Mouse (Mus musculus) intestine, embryonic 16.5 days (tissue): ENCODE measurements around the gene B3gnt9. TPM values are rescaled to one million over a fixed set of nuclear protein-coding genes. Genes with fewer than 3 reads are reported as not detected.
"Not testable (repeated sequence)": the region's sequence is repeated elsewhere in the genome, so short reads cannot be mapped to it uniquely, and the experiment has no call there.

ENCODE experiments used
- ATAC-seq: fragments of 200-750 bp; cut with Nextera tagmentation; 2 replicates; pipeline ENCODE4 v1.8.0; 2017; ENCODE audit warnings: moderate TSS enrichment, moderate library complexity
- H3K27ac ChIP-seq: fragments of 300-500 bp; sonication (generic); 2 replicates; pipeline ENCODE4 v1.5.1; 2014; ENCODE audit warnings: mild to moderate bottlenecking, low read length
- H3K27me3 ChIP-seq: fragments of 300-500 bp; sonication (generic); replicated peaks from 2 replicates; pipeline ENCODE4 v1.6.1; 2014; ENCODE audit warnings: low read length, control low read depth, mixed read lengths; ENCODE audit not compliant: control insufficient read depth, insufficient read depth
- H3K36me3 ChIP-seq: fragments of 300-500 bp; sonication (generic); 2 replicates; pipeline ENCODE4 v1.6.1; 2014; ENCODE audit warnings: low read length, control low read depth; ENCODE audit not compliant: control insufficient read depth, insufficient read depth
- H3K4me1 ChIP-seq: fragments of 300-500 bp; sonication (generic); 2 replicates; pipeline ENCODE4 v1.6.1; 2014; ENCODE audit warnings: low read length, control low read depth, mixed read lengths; ENCODE audit not compliant: control insufficient read depth, insufficient read depth
- H3K4me2 ChIP-seq: fragments of 300-500 bp; sonication (generic); 2 replicates; pipeline ENCODE4 v1.6.1; 2014; ENCODE audit warnings: low read depth, low read length, control low read depth
- H3K4me3 ChIP-seq: fragments of 300-500 bp; sonication (generic); 2 replicates; pipeline ENCODE4 v1.5.1; 2014; ENCODE audit warnings: mild to moderate bottlenecking, low read length
- H3K9ac ChIP-seq: fragments of 300-500 bp; sonication (generic); 2 replicates; pipeline ENCODE4 v1.6.1; 2014; ENCODE audit warnings: low read depth, low read length
- H3K9me3 ChIP-seq: fragments of 300-500 bp; sonication (generic); 2 replicates; pipeline ENCODE4 v1.6.1; 2016; ENCODE audit warnings: low read length, control low read depth; ENCODE audit not compliant: control insufficient read depth
- WGBS: fragments of 180-500 bp; shearing (Covaris S2); extraction: QIAGEN DNeasy Blood & Tissue Kit; methylation state at CpG from one replicate; pipeline ENCODE4 v1.1.7; 2014; 5-methylcytosine and 5-hydroxymethylcytosine counted together
- polyA plus RNA-seq: library from polyadenylated mRNA; unstranded; fragments of >200 nt; fragmentation: Nextera tagmentation; extraction: Ambion mirVana; gene quantifications from 2 replicates; pipeline ENCODE4 v1.2.1, GENCODE M21; 2015

Gene B3gnt9
- polyA plus RNA-seq, 1 experiment from 2014 or later = 16.2 TPM

DNA sequence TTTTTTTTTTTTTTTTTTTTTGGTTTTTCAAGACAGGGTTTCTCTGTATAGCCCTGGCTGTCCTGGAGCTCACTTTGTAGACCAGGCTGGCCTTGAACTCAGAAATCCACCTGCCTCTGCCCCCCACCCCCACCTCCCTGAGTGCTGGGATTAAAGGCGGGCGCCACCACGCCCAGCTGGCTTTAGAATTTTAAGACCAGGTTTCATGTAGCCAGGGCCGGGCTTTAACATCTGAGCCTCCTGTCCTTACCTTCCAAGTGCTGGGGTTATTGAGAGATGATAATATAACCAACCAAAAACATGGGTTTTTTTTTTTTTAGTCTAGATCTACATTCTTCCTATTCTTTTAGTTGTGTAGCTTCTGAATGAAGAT is 22.6 kb downstream of the B3gnt9 start:
- not testable (repeated sequence) for H3K27me3 ChIP-seq, H3K4me1 ChIP-seq, H3K4me3 ChIP-seq, H3K9ac ChIP-seq, H3K27ac ChIP-seq, H3K9me3 ChIP-seq, ATAC-seq, H3K36me3 ChIP-seq, H3K4me2 ChIP-seq
- 90% methylated on average over 4 of the region's 4 CpGs for WGBS

DNA sequence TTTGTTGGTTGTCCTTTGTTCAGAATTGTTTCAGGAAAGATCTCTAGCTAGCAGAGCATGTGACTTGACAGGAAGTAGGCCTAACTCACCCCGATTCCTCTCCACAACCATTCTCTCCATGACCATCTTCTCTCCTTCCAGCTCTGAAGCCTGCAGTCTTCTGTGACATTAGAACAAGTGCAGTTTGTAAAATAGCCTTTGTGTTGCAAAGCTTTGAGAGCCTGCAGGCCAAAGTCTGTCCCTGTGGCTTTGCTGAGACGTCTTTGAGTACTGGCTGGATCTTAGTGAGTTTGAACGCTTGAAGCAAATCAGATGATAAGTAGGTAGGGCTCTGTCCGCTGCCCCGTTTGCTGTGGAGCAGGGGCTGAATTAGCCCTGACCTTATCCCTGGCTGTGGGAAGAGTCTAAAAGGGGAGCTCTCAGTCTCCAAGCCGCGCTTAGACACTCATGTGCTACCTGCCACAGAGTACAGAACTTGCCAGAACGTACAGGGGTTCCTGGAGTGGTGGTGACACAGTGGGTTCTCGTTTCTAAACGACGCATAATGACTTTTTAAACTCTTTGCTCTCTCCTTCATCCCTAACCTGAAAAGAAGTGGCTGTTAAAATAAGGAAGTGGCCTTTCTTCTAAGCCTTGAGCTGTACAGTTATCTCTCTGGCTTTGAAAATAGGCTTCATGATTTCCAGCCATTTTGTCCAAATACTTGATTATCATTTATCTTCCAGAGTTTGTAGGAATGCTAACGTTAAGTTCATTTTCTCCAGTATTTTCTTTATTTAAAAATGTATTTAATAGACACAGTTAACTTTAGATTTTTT is 23.2 kb downstream of the B3gnt9 start:
- Histone ChIP-seq H3K4me3 (no peak overlapping the region), H3K9ac (no peak overlapping the region), H3K9me3 (no peaks in the 10 kb centered on the region), H3K27me3 (no peaks in the 10 kb centered on the region), H3K4me1 (peaks cover 5% of the 10 kb centered on the region; the same call in 1 of the 2 replicates), H3K27ac (no peak overlapping the region; the same call in 1 of the 2 replicates), H3K36me3 (peaks cover 8% of the 10 kb centered on the region; the same call in 1 of the 2 replicates), H3K4me2 (no peak overlapping the region)
- ATAC-seq = no peak
- WGBS = 79% methylated on average over 12 of the region's 12 CpGs

DNA sequence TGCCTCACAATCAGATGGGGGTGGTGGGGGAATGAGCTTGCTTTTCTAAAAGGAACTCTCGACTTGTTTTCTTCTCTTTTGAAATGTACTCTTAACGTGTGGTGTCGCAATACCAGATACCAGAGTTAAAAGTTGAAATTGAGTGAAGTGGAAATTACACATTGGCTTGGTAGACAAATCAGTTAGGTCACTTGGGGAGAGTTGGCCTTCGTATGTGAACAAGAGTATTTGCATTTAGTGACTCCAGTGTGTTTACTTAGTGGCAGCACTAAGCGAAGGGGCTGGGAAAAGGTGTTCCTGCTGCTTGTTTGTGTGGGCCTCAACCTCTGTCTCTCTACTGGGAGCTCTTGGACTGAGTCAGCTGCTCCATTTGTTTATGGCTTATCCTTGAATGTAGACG is 29.0 kb downstream of the B3gnt9 start:
- no peaks in the 10 kb centered on the region for H3K9me3 ChIP-seq
- no peaks in the 10 kb centered on the region for H3K27me3 ChIP-seq
- 0 out of 2 replicates have a peak overlapping the region, but pooled peaks have one; percentile 93 for H3K27ac ChIP-seq
- peak overlapping the region; percentile 79 for H3K4me2 ChIP-seq
- no peaks in the 10 kb centered on the region for H3K36me3 ChIP-seq
- peak overlapping the region; percentile 97 for H3K4me3 ChIP-seq
- H3K9ac ChIP-seq = peak overlapping the region; percentile 93
- peak; percentile 43 for ATAC-seq
- 15% methylated on average over 6 of the region's 6 CpGs for WGBS
- H3K4me1 ChIP-seq = peaks cover 14% of the 10 kb centered on the region

GRCm38 (mm10) chr8:105225272-105225593 is 29.7 kb downstream of the B3gnt9 start:
- Histone ChIP-seq H3K9me3 (no peaks in the 10 kb centered on the region), H3K4me1 (peaks cover 14% of the 10 kb centered on the region), H3K36me3 (no peaks in the 10 kb centered on the region), H3K27me3 (no peaks in the 10 kb centered on the region), H3K27ac (peak overlapping the region; percentile 93), H3K9ac (peak overlapping the region; percentile 93), H3K4me3 (peak overlapping the region; percentile 97), H3K4me2 (peak overlapping the region; percentile 79)
- no peak for ATAC-seq
- under 1% methylated on average over 27 of the region's 27 CpGs for WGBS

- peak; percentile 97 for ATAC-seq
- no peaks in the 10 kb centered on the region for H3K36me3 ChIP-seq
- H3K27ac ChIP-seq = peak within 1 kb of the TSS; percentile 93
- no peaks in the 10 kb centered on the region for H3K27me3 ChIP-seq
- peak within 1 kb of the TSS; percentile 93 for H3K9ac ChIP-seq
- peaks cover 14% of the 10 kb centered on the region for H3K4me1 ChIP-seq
- WGBS = 2% methylated on average over 34 of the region's 34 CpGs
- H3K4me2 ChIP-seq = peak within 1 kb of the TSS; percentile 79
- H3K4me3 ChIP-seq = peak within 1 kb of the TSS; percentile 97
- H3K9me3 ChIP-seq = no peaks in the 10 kb centered on the region
Measured at GRCm38 (mm10) chr8:105224413-105225271, 30.3 kb downstream of the B3gnt9 start, which contains the start of gene D230025D16Rik. D230025D16Rik (plus strand) TSS chr8:105225145.

- 76% methylated on average over 7 of the region's 7 CpGs for WGBS
- ATAC-seq = no peak
- no peak overlapping the region for H3K4me2 ChIP-seq
Measured at GRCm38 (mm10) chr8:105223850-105224249, 31.1 kb downstream of the B3gnt9 start.

GRCm38 (mm10) chr8:105217926-105218522 is 36.9 kb downstream of the B3gnt9 start:
- peak; percentile 11; the same call in 1 of the 2 replicates for ATAC-seq
- Histone ChIP-seq H3K36me3 (no peaks in the 10 kb centered on the region), H3K4me1 (no peaks in the 10 kb centered on the region), H3K9me3 (no peaks in the 10 kb centered on the region), H3K4me2 (no peak overlapping the region), H3K9ac (no peak overlapping the region), H3K27ac (no peak overlapping the region), H3K27me3 (no peaks in the 10 kb centered on the region), H3K4me3 (no peak overlapping the region)
- 79% methylated on average over 5 of the region's 5 CpGs for WGBS

More at GRCm38 (mm10) chr8:105223850-105224249, 31.1 kb downstream of the B3gnt9 start:
- H3K9ac ChIP-seq = peak overlapping the region; percentile 93
- no peaks in the 10 kb centered on the region for H3K27me3 ChIP-seq
- H3K9me3 ChIP-seq = no peaks in the 10 kb centered on the region
- H3K4me1 ChIP-seq = peaks cover 14% of the 10 kb centered on the region
- no peak overlapping the region for H3K4me3 ChIP-seq
- H3K27ac ChIP-seq = no peak overlapping the region
- no peaks in the 10 kb centered on the region for H3K36me3 ChIP-seq

GRCm38 (mm10) chr8:105214104-105214503 is 40.8 kb downstream of the B3gnt9 start:
- no peak overlapping the region for H3K27ac ChIP-seq
- 91% methylated on average over 5 of the region's 5 CpGs for WGBS
- H3K27me3 ChIP-seq = no peaks in the 10 kb centered on the region
- H3K36me3 ChIP-seq = no peaks in the 10 kb centered on the region
- H3K9me3 ChIP-seq = no peaks in the 10 kb centered on the region
- H3K4me2 ChIP-seq = no peak overlapping the region
- H3K9ac ChIP-seq = no peak overlapping the region
- H3K4me3 ChIP-seq = no peak overlapping the region
- no peak for ATAC-seq
- H3K4me1 ChIP-seq = no peaks in the 10 kb centered on the region
